Mouse (Mus musculus) intestine, embryonic 16.5 days (tissue): ENCODE measurements around the gene Ak9. TPM values are rescaled to one million over a fixed set of nuclear protein-coding genes. Genes with fewer than 3 reads are reported as not detected.

ENCODE experiments used
- ATAC-seq: fragments of 200-750 bp; cut with Nextera tagmentation; 2 replicates; pipeline ENCODE4 v1.8.0; 2017; ENCODE audit warnings: moderate TSS enrichment, moderate library complexity
- H3K27ac ChIP-seq: fragments of 300-500 bp; sonication (generic); 2 replicates; pipeline ENCODE4 v1.5.1; 2014; ENCODE audit warnings: mild to moderate bottlenecking, low read length
- H3K27me3 ChIP-seq: fragments of 300-500 bp; sonication (generic); replicated peaks from 2 replicates; pipeline ENCODE4 v1.6.1; 2014; ENCODE audit warnings: low read length, control low read depth, mixed read lengths; ENCODE audit not compliant: control insufficient read depth, insufficient read depth
- H3K36me3 ChIP-seq: fragments of 300-500 bp; sonication (generic); 2 replicates; pipeline ENCODE4 v1.6.1; 2014; ENCODE audit warnings: low read length, control low read depth; ENCODE audit not compliant: control insufficient read depth, insufficient read depth
- H3K4me1 ChIP-seq: fragments of 300-500 bp; sonication (generic); 2 replicates; pipeline ENCODE4 v1.6.1; 2014; ENCODE audit warnings: low read length, control low read depth, mixed read lengths; ENCODE audit not compliant: control insufficient read depth, insufficient read depth
- H3K4me2 ChIP-seq: fragments of 300-500 bp; sonication (generic); 2 replicates; pipeline ENCODE4 v1.6.1; 2014; ENCODE audit warnings: low read depth, low read length, control low read depth
- H3K4me3 ChIP-seq: fragments of 300-500 bp; sonication (generic); 2 replicates; pipeline ENCODE4 v1.5.1; 2014; ENCODE audit warnings: mild to moderate bottlenecking, low read length
- H3K9ac ChIP-seq: fragments of 300-500 bp; sonication (generic); 2 replicates; pipeline ENCODE4 v1.6.1; 2014; ENCODE audit warnings: low read depth, low read length
- H3K9me3 ChIP-seq: fragments of 300-500 bp; sonication (generic); 2 replicates; pipeline ENCODE4 v1.6.1; 2016; ENCODE audit warnings: low read length, control low read depth; ENCODE audit not compliant: control insufficient read depth
- WGBS: fragments of 180-500 bp; shearing (Covaris S2); extraction: QIAGEN DNeasy Blood & Tissue Kit; methylation state at CpG from one replicate; pipeline ENCODE4 v1.1.7; 2014; 5-methylcytosine and 5-hydroxymethylcytosine counted together
- polyA plus RNA-seq: library from polyadenylated mRNA; unstranded; fragments of >200 nt; fragmentation: Nextera tagmentation; extraction: Ambion mirVana; gene quantifications from 2 replicates; pipeline ENCODE4 v1.2.1, GENCODE M21; 2015

The Ak9 gene
- polyA plus RNA-seq, 1 experiment from 2014 or later: 0.04 TPM

- H3K27me3 ChIP-seq: no peaks in the 10 kb centered on the region
- WGBS: 56% methylated on average over 2 of the region's 2 CpGs
These were observed 21.7 kb upstream of the Ak9 start for GRCm38 (mm10) chr10:41282086-41282485.

DNA sequence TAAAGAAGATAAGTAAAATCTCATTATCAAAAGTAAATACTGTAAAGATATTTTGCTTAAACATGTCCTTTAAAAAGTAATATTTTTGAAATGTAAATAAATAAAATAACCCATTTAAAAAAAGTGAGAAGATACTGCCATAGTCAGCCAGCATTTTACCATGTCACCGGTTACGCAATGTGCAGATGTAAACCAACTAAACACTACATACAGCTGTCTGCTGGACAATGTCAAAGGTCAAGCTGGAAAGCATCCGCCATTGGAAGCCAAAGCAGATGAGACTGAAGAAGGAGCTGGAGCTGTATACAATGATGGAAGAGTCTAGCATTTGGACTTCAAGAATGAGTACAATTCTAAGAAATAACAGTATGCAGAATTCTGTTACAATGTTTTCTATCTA is 16.2 kb upstream of the Ak9 start:
- no peak overlapping the region for H3K4me2 ChIP-seq
- WGBS: 71% methylated on average over 3 of the region's 3 CpGs

More at GRCm38 (mm10) chr10:41282086-41282485, 21.7 kb upstream of the Ak9 start:
- Histone ChIP-seq H3K4me1 (no peaks in the 10 kb centered on the region), H3K4me3 (no peak overlapping the region), H3K27ac (no peak overlapping the region), H3K36me3 (no peaks in the 10 kb centered on the region), H3K9ac (no peak overlapping the region), H3K4me2 (no peak overlapping the region), H3K9me3 (no peaks in the 10 kb centered on the region)
- no peak for ATAC-seq

GRCm38 (mm10) chr10:41288074-41288473 is 15.7 kb upstream of the Ak9 start:
- no peak for ATAC-seq
- no peak overlapping the region for H3K4me2 ChIP-seq
- H3K27ac ChIP-seq: no peak overlapping the region
- no peaks in the 10 kb centered on the region for H3K36me3 ChIP-seq
- no peak overlapping the region for H3K4me3 ChIP-seq
- WGBS: 44% methylated on average over 1 of the region's 1 CpGs
- peaks cover 6% of the 10 kb centered on the region for H3K4me1 ChIP-seq
- no peaks in the 10 kb centered on the region for H3K9me3 ChIP-seq
- no peak overlapping the region for H3K9ac ChIP-seq
- no peaks in the 10 kb centered on the region for H3K27me3 ChIP-seq

More for the DNA sequence above, 16.2 kb upstream of the Ak9 start:
- Histone ChIP-seq H3K9me3 (no peaks in the 10 kb centered on the region), H3K27me3 (no peaks in the 10 kb centered on the region), H3K4me1 (0 out of 2 replicates have a peak, but pooled peaks cover 2% of the 10 kb centered on the region), H3K36me3 (no peaks in the 10 kb centered on the region), H3K9ac (no peak overlapping the region), H3K27ac (no peak overlapping the region), H3K4me3 (no peak overlapping the region)
- no peak for ATAC-seq

GRCm38 (mm10) chr10:41288771-41289415 is 14.9 kb upstream of the Ak9 start:
- Histone ChIP-seq H3K4me3 (no peak overlapping the region), H3K4me1 (peaks cover 12% of the 10 kb centered on the region), H3K27ac (no peak overlapping the region), H3K4me2 (no peak overlapping the region), H3K9ac (no peak overlapping the region), H3K27me3 (no peaks in the 10 kb centered on the region), H3K9me3 (no peaks in the 10 kb centered on the region), H3K36me3 (no peaks in the 10 kb centered on the region)
- ATAC-seq: peak; percentile 81
- WGBS: 39% methylated on average over 16 of the region's 16 CpGs

- no peak for ATAC-seq
These were observed 12.8 kb upstream of the Ak9 start for GRCm38 (mm10) chr10:41291021-41291420.

DNA sequence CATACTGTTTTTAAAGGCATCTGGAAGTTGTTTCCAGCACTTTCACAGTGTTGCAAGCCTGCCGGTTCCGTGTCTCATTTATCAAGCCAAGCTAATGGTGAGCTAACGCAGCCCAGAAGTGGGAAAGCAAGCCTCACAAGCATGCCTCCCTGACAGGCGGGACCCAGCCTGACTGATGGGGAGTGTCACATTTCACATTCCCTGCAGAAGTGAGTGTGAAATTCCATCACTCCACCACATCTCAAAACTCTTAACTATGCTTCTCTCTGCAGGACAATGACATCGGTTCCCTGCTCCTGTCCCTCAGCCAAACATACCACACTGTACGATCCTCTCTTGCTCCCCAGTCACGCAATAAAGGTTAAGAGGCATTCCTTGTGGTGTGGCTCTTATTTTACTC is 10.8 kb upstream of the Ak9 start:
- Histone ChIP-seq H3K27ac (peak overlapping the region; percentile 45), H3K4me3 (no peak overlapping the region)
- ATAC-seq: peak; percentile 68

More at GRCm38 (mm10) chr10:41291021-41291420, 12.8 kb upstream of the Ak9 start:
- Histone ChIP-seq H3K4me2 (no peak overlapping the region), H3K27ac (no peak overlapping the region), H3K27me3 (no peaks in the 10 kb centered on the region), H3K9me3 (no peaks in the 10 kb centered on the region), H3K4me3 (no peak overlapping the region), H3K36me3 (no peaks in the 10 kb centered on the region), H3K4me1 (peaks cover 12% of the 10 kb centered on the region), H3K9ac (no peak overlapping the region)
- 81% methylated on average over 2 of the region's 2 CpGs for WGBS

DNA sequence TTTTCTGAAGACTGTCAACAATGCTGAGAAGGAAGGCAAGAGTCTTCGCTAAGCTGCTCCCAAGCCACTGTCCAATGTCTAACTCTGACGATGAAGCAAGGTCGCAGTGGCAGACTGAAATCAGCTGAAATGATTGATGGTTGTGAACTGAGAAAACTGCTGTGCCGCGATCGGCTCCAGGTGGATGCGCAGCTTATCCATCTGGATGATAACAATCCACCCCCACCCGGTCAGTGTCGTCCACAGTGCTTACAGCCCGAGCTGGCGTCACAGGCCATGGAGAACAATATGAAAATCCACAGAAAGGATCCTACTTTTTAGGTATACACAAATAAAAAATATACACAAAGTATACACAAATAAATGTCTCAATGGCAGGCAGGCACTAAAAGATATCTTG is 9.0 kb upstream of the Ak9 start:
- H3K36me3 ChIP-seq: no peaks in the 10 kb centered on the region
- no peaks in the 10 kb centered on the region for H3K27me3 ChIP-seq
- H3K4me3 ChIP-seq: no peak overlapping the region
- peaks cover 10% of the 10 kb centered on the region for H3K4me1 ChIP-seq
- ATAC-seq: no peak
- 54% methylated on average over 11 of the region's 11 CpGs for WGBS
- no peaks in the 10 kb centered on the region for H3K9me3 ChIP-seq
- H3K9ac ChIP-seq: no peak overlapping the region
- no peak overlapping the region for H3K4me2 ChIP-seq
- no peak overlapping the region for H3K27ac ChIP-seq

More for the DNA sequence above, 10.8 kb upstream of the Ak9 start:
- Histone ChIP-seq H3K27me3 (no peaks in the 10 kb centered on the region), H3K9me3 (no peaks in the 10 kb centered on the region), H3K4me1 (peaks cover 12% of the 10 kb centered on the region), H3K9ac (0 out of 2 replicates have a peak overlapping the region, but pooled peaks have one; percentile 14), H3K36me3 (no peaks in the 10 kb centered on the region), H3K4me2 (peak overlapping the region; percentile 32; the same call in 1 of the 2 replicates)
- WGBS: 11% methylated on average over 7 of the region's 7 CpGs

GRCm38 (mm10) chr10:41295145-41295544 is 8.6 kb upstream of the Ak9 start:
- Histone ChIP-seq H3K27me3 (no peaks in the 10 kb centered on the region), H3K4me3 (no peak overlapping the region), H3K9me3 (no peaks in the 10 kb centered on the region), H3K4me2 (no peak overlapping the region), H3K36me3 (no peaks in the 10 kb centered on the region), H3K4me1 (peaks cover 10% of the 10 kb centered on the region), H3K27ac (no peak overlapping the region), H3K9ac (no peak overlapping the region)
- ATAC-seq: no peak
- WGBS: 49% methylated on average over 7 of the region's 7 CpGs

GRCm38 (mm10) chr10:41300161-41300560 is 3.6 kb upstream of the Ak9 start:
- no peak for ATAC-seq
- 53% methylated on average over 1 of the region's 1 CpGs for WGBS
- Histone ChIP-seq H3K4me1 (0 out of 2 replicates have a peak, but pooled peaks cover 7% of the 10 kb centered on the region), H3K27ac (no peak overlapping the region), H3K4me2 (no peak overlapping the region), H3K9me3 (no peaks in the 10 kb centered on the region), H3K27me3 (no peaks in the 10 kb centered on the region), H3K4me3 (no peak overlapping the region), H3K36me3 (no peaks in the 10 kb centered on the region), H3K9ac (no peak overlapping the region)
